In genomic region chr9:65519807-65520504, GRCm38 (mm10) we compare ENCODE assay signal across 9 mouse cellular contexts. TPM values are rescaled to one million over a fixed set of nuclear protein-coding genes. Genes with fewer than 3 reads are reported as not detected.
DNase-seq lines count a peak whose midpoint lies in the region; ATAC-seq and TF ChIP-seq lines count a peak whose summit lies in the region.
"Had no signal": no experiment of that assay in that cellular context is flagged by ENCODE, and none has a peak within 500 bp of the region (broad histone marks: within the 10 kb centered on the region; RNA-seq: fewer than 3 reads in every experiment).

Gene Ankdd1a, minus strand, starts transcription at chr9:65520193.

- no peaks in the 10 kb centered on the region for H3K36me3 ChIP-seq in heart, embryonic 16.5 days (ENCODE audit: control insufficient read depth, insufficient read depth)
- H3K36me3 ChIP-seq in forebrain, embryonic 10.5 days (replicated peaks) = no peaks in the 10 kb centered on the region
- H3K36me3 ChIP-seq in midbrain, embryonic 14.5 days (ENCODE audit: control insufficient read depth, insufficient read depth, low read length) = no peaks in the 10 kb centered on the region

- no peak within 1 kb of the TSS for H3K27ac ChIP-seq in heart, embryonic 16.5 days (ENCODE audit: low read length)
- H3K27ac ChIP-seq in forebrain, embryonic 10.5 days = peak within 1 kb of the TSS; percentile 60
- peak within 1 kb of the TSS; percentile 68 for H3K27ac ChIP-seq in midbrain, embryonic 14.5 days (replicated peaks; ENCODE audit: low read depth, low read length)

- 0 out of 2 replicates have a peak, but pooled peaks cover 3% of the 10 kb centered on the region for H3K27me3 ChIP-seq in heart, embryonic 16.5 days (ENCODE audit: control insufficient read depth, insufficient read depth, low read length)
- H3K27me3 ChIP-seq in forebrain, embryonic 10.5 days (ENCODE audit: poor library complexity, severe bottlenecking) = peaks cover 28% of the 10 kb centered on the region
- no peaks in the 10 kb centered on the region for H3K27me3 ChIP-seq in midbrain, embryonic 14.5 days (ENCODE audit: control insufficient read depth, insufficient read depth, low read length)

- TF ChIP-seq CTCF in brain, embryonic 14.5 days (IDR thresholded peaks at IDR 0.05; ENCODE audit: borderline replicate concordance, extremely low read depth, insufficient read depth, insufficient read length) = no peak

- peak within 1 kb of the TSS; percentile 42; the same call in 1 of the 2 replicates for H3K9ac ChIP-seq in heart, embryonic 16.5 days (ENCODE audit: low read length)
- peak within 1 kb of the TSS; percentile 54 for H3K9ac ChIP-seq in midbrain, embryonic 14.5 days (replicated peaks; ENCODE audit: low read length)

- H3K4me1 ChIP-seq in heart, embryonic 16.5 days (ENCODE audit: control insufficient read depth, insufficient read depth, low read length) = peaks cover 8% of the 10 kb centered on the region; the same call in 1 of the 2 replicates
- H3K4me1 ChIP-seq in forebrain, embryonic 10.5 days = peaks cover 29% of the 10 kb centered on the region
- peaks cover 12% of the 10 kb centered on the region; the same call in 1 of the 2 replicates for H3K4me1 ChIP-seq in midbrain, embryonic 14.5 days (ENCODE audit: control insufficient read depth, insufficient read depth, low read length)

- 8% methylated on average over 25 of the region's 25 CpGs for WGBS in heart, embryonic 16.5 days
- 8% methylated on average over 25 of the region's 25 CpGs for WGBS in forebrain, embryonic 10.5 days
- 6% methylated on average over 24 of the region's 25 CpGs for WGBS in midbrain, embryonic 14.5 days

- ATAC-seq in heart, embryonic 16.5 days (replicated peaks; ENCODE audit: extremely low read depth, insufficient read depth, low FRiP score) = no peak
- peak; percentile 76 for ATAC-seq in midbrain, embryonic 14.5 days (ENCODE audit: low FRiP score, low TSS enrichment)

- H3K4me3 ChIP-seq in heart, embryonic 16.5 days (ENCODE audit: low read length) = peak within 1 kb of the TSS; percentile 33; the same call in 1 of the 2 replicates
- H3K4me3 ChIP-seq in forebrain, embryonic 10.5 days = peak within 1 kb of the TSS; percentile 48
- H3K4me3 ChIP-seq in midbrain, embryonic 14.5 days (replicated peaks; ENCODE audit: low read depth, low read length) = peak within 1 kb of the TSS; percentile 33

- H3K4me2 ChIP-seq in heart, embryonic 16.5 days (ENCODE audit: low read depth, low read length) = peak within 1 kb of the TSS; percentile 60
- peak within 1 kb of the TSS; percentile 61 for H3K4me2 ChIP-seq in midbrain, embryonic 14.5 days (ENCODE audit: low read length)

- intact Hi-C loops in heart, postnatal 36 days (cut with DNase I) = loop anchor here (5.0 kb wide), 1 partner anchor 147 kb away; the partner anchor contains the start of gene Oaz2

- no peaks in the 10 kb centered on the region for H3K9me3 ChIP-seq in heart, embryonic 16.5 days (replicated peaks; ENCODE audit: control insufficient read depth, low read length)
- no peaks in the 10 kb centered on the region for H3K9me3 ChIP-seq in forebrain, embryonic 10.5 days
- H3K9me3 ChIP-seq in midbrain, embryonic 14.5 days (ENCODE audit: control insufficient read depth, low read length) = no peaks in the 10 kb centered on the region

- peak; percentile 14; the same call in 1 of the 2 replicates for TF ChIP-seq POLR2A in brain, embryonic 14.5 days (IDR thresholded peaks at IDR 0.05; ENCODE audit: borderline replicate concordance, extremely low read depth, insufficient read depth, insufficient read length, poor library complexity, severe bottlenecking)

- DNase-seq in heart, postnatal 36 days = no peak
- DNase-seq in brain, embryonic 14.5 days (ENCODE audit: low read depth) = peak; percentile 80
- no peak for DNase-seq in forebrain, embryonic 10.5 days (ENCODE audit: extremely low spot score, low spot score)
- DNase-seq in layer of hippocampus, adult 9-11 months = peak; percentile 79
- peak; percentile 81 for DNase-seq in midbrain, embryonic 14.5 days
- no peak for DNase-seq in ovary, postnatal 36 days (ENCODE audit: low spot score)
- no peak for DNase-seq in thymus, postnatal 0 days (ENCODE audit: low spot score)

RNA-seq across cellular contexts. Expression of gene Ankdd1a, which starts in this region (rescaled TPM):
- not detected in 2 replicates for polyA plus RNA-seq in heart, embryonic 16.5 days (2015; fragmentation: Nextera tagmentation; extraction: Ambion mirVana)
- not detected for total RNA-seq in heart, postnatal 36 days (2021)
- 1.2 and 2.1 TPM in 2 replicates for polyA plus RNA-seq in brain, embryonic 14.5 days (2012; rRNA removed)
- not detected in 2 replicates for polyA plus RNA-seq in forebrain, embryonic 10.5 days (2016; fragmentation: Nextera tagmentation; extraction: Ambion mirVana)
- polyA plus RNA-seq in midbrain, embryonic 14.5 days (2014; fragmentation: Nextera tagmentation; extraction: Ambion mirVana) = 0.55 and 1.00 TPM in 2 replicates
- 0.12 TPM in 2 replicates for polyA plus RNA-seq in thymus, postnatal 0 days (2015; fragmentation: Nextera tagmentation; extraction: Ambion mirVana)
- total RNA-seq: liver, adult 2 months had no signal
- polyA plus RNA-seq: liver, adult 2 months had no signal

Comparison
In these comparisons a context has a peak if more than half of its experiments do, and no peak if none do; other contexts are left out.
1. Peak in DNase-seq, ATAC-seq, H3K4me3 ChIP-seq, H3K27ac ChIP-seq, H3K9ac ChIP-seq and H3K4me2 ChIP-seq in midbrain, embryonic 14.5 days; RNA of the gene not detected or under 1 TPM.
2. DNase-seq: peak in brain, embryonic 14.5 days (single experiment) and layer of hippocampus, adult 9-11 months (single experiment); none in heart, postnatal 36 days (0 of 2), forebrain, embryonic 10.5 days (single experiment), ovary, postnatal 36 days (single experiment) and thymus, postnatal 0 days (single experiment).
3. Peak in every context shown above with its lines, with median percentiles within 50 percentile points of each other: H3K4me3 ChIP-seq.